Comparison of ENCODE assay signal across 19 mouse cellular contexts in the genomic region with DNA sequence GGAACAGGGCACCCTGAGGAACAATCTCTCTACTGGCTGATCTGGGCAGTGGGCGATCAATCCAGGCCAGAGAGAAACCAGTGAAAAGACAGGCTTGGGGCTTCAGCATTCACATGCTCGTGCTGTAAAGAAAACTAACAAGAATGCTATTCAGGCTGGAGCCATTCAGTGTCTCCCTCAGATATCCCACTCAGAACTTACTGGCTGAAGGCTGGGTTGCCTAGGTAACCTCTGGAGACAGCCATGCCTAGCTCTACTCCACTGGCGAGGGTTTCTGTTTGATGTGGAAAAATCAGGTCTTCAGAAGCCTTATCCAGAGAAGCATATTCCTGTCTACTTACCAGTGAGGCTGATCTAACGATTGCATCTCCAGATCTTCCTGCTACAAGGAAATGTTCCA.
DNase-seq lines count a peak whose midpoint lies in the region; ATAC-seq lines count a peak whose summit lies in the region.
"Had no signal": no experiment of that assay in that cellular context is flagged by ENCODE, and none has a peak within 500 bp of the region (broad histone marks: within the 10 kb centered on the region; RNA-seq: fewer than 3 reads in every experiment).

No protein-coding gene starts in this region.

- ATAC-seq in forebrain, embryonic 14.5 days, result peak; percentile 82
- ATAC-seq in hindbrain, embryonic 15.5 days (ENCODE audit: low FRiP score, low read depth), result peak; percentile 84
- ATAC-seq in midbrain, embryonic 16.5 days, result peak; percentile 90
- ATAC-seq: inflammation-experienced regulatory T-cells, adult 6 months had no signal

- no peaks in the 10 kb centered on the region for H3K9me3 ChIP-seq in forebrain, embryonic 14.5 days (replicated peaks; ENCODE audit: control insufficient read depth, low read length)
- H3K9me3 ChIP-seq in hindbrain, embryonic 15.5 days, result no peaks in the 10 kb centered on the region
- no peaks in the 10 kb centered on the region for H3K9me3 ChIP-seq in midbrain, embryonic 16.5 days (replicated peaks; ENCODE audit: control insufficient read depth, low read length, poor library complexity, severe bottlenecking)
- H3K9me3 ChIP-seq: embryonic facial prominence, embryonic 15.5 days; heart, embryonic 15.5 days; limb, embryonic 13.5 days had no signal

- WGBS in forebrain, embryonic 14.5 days, result 19% methylated on average over 4 of the region's 4 CpGs
- WGBS in hindbrain, embryonic 15.5 days, result 24% methylated on average over 4 of the region's 4 CpGs
- WGBS in midbrain, embryonic 16.5 days, result 10% methylated on average over 4 of the region's 4 CpGs

- H3K4me2 ChIP-seq in forebrain, embryonic 14.5 days (ENCODE audit: low read length), result no peak overlapping the region
- H3K4me2 ChIP-seq in hindbrain, embryonic 15.5 days, result no peak overlapping the region
- H3K4me2 ChIP-seq in midbrain, embryonic 16.5 days (ENCODE audit: low read length), result no peak overlapping the region
- H3K4me2 ChIP-seq: embryonic facial prominence, embryonic 15.5 days; heart, embryonic 15.5 days; limb, embryonic 13.5 days had no signal

- H3K27me3 ChIP-seq in forebrain, embryonic 14.5 days (replicated peaks; ENCODE audit: control insufficient read depth, insufficient read depth, low read length), result no peaks in the 10 kb centered on the region
- H3K27me3 ChIP-seq in hindbrain, embryonic 15.5 days, result no peaks in the 10 kb centered on the region
- no peaks in the 10 kb centered on the region for H3K27me3 ChIP-seq in midbrain, embryonic 16.5 days (ENCODE audit: control insufficient read depth, insufficient read depth, low read depth, low read length)
- H3K27me3 ChIP-seq: embryonic facial prominence, embryonic 15.5 days; heart, embryonic 15.5 days; limb, embryonic 13.5 days had no signal

- peaks cover 5% of the 10 kb centered on the region; the same call in 1 of the 2 replicates for H3K4me1 ChIP-seq in forebrain, embryonic 14.5 days (ENCODE audit: control insufficient read depth, insufficient read depth, low read length)
- H3K4me1 ChIP-seq in hindbrain, embryonic 15.5 days (replicated peaks), result peaks cover 2% of the 10 kb centered on the region; the same call in 1 of the 2 replicates
- peaks cover 15% of the 10 kb centered on the region for H3K4me1 ChIP-seq in midbrain, embryonic 16.5 days (ENCODE audit: control insufficient read depth, insufficient read depth, low read length)

- H3K4me3 ChIP-seq in forebrain, embryonic 14.5 days (ENCODE audit: low read depth, low read length), result no peak overlapping the region
- H3K4me3 ChIP-seq in hindbrain, embryonic 15.5 days, result no peak overlapping the region
- no peak overlapping the region for H3K4me3 ChIP-seq in midbrain, embryonic 16.5 days (ENCODE audit: low read depth, low read length)
- H3K4me3 ChIP-seq: embryonic facial prominence, embryonic 15.5 days; heart, embryonic 15.5 days; layer of hippocampus, adult 2 months; left cerebral cortex, adult 2 months; limb, embryonic 13.5 days had no signal

- DNase-seq in embryo, embryonic 10.5 days (ENCODE audit: low spot score), result peak; percentile 27
- no peak for DNase-seq in embryo, embryonic 9.5 days (ENCODE audit: extremely low spot score)
- peak; percentile 61 for DNase-seq in forebrain, embryonic 14.5 days (ENCODE audit: low spot score)
- no peak for DNase-seq in right cerebral cortex, postnatal 4 days
- no peak for DNase-seq in left cerebral cortex, postnatal 36 days (ENCODE audit: low spot score in 2 of 2)
- DNase-seq in lung, postnatal 14 days, result no peak
- DNase-seq: cerebellum, adult 11 months; kidney, adult 9 months; right cerebral cortex, postnatal 25 days; thymus, adult 18-20 months had no signal

- H3K36me3 ChIP-seq in forebrain, embryonic 14.5 days (ENCODE audit: control insufficient read depth, insufficient read depth, low read length), result no peaks in the 10 kb centered on the region
- H3K36me3 ChIP-seq in hindbrain, embryonic 15.5 days, result no peaks in the 10 kb centered on the region
- H3K36me3 ChIP-seq in midbrain, embryonic 16.5 days (ENCODE audit: control insufficient read depth, insufficient read depth, low read length), result no peaks in the 10 kb centered on the region
- H3K36me3 ChIP-seq: embryonic facial prominence, embryonic 15.5 days; heart, embryonic 15.5 days; limb, embryonic 13.5 days had no signal

- intact Hi-C loops in left cerebral cortex, postnatal 36 days (cut with DNase I), result loop anchor here (10.0 kb wide), 2 partner anchors 206 to 314 kb away; no protein-coding TSS in a partner anchor

- no peak overlapping the region for H3K9ac ChIP-seq in forebrain, embryonic 14.5 days (ENCODE audit: low read length)
- no peak overlapping the region for H3K9ac ChIP-seq in hindbrain, embryonic 15.5 days
- no peak overlapping the region for H3K9ac ChIP-seq in midbrain, embryonic 16.5 days (ENCODE audit: low read depth, low read length)
- H3K9ac ChIP-seq: embryonic facial prominence, embryonic 15.5 days; heart, embryonic 15.5 days; limb, embryonic 13.5 days had no signal

- no peak overlapping the region; the same call in 1 of the 2 replicates for H3K27ac ChIP-seq in forebrain, embryonic 14.5 days (ENCODE audit: low read depth, low read length)
- H3K27ac ChIP-seq in hindbrain, embryonic 15.5 days (replicated peaks), result no peak overlapping the region
- no peak overlapping the region; the same call in 1 of the 2 replicates for H3K27ac ChIP-seq in midbrain, embryonic 16.5 days (ENCODE audit: low read length)
- H3K27ac ChIP-seq: embryonic facial prominence, embryonic 15.5 days; heart, embryonic 15.5 days; layer of hippocampus, adult 2 months; left cerebral cortex, adult 2 months; limb, embryonic 13.5 days; macrophage had no signal

Comparison
In these comparisons a context has a peak if more than half of its experiments do, and no peak if none do; other contexts are left out.
1. DNase-seq: peak in embryo, embryonic 10.5 days (single experiment) and forebrain, embryonic 14.5 days (single experiment); none in embryo, embryonic 9.5 days (single experiment), right cerebral cortex, postnatal 4 days (single experiment), left cerebral cortex, postnatal 36 days (0 of 2) and lung, postnatal 14 days (single experiment).
2. Peak in every context shown above with its lines, with median percentiles within 50 percentile points of each other: ATAC-seq.